Mouse (Mus musculus): ENCODE results near the gene Furin.

Gene Furin

DNA sequence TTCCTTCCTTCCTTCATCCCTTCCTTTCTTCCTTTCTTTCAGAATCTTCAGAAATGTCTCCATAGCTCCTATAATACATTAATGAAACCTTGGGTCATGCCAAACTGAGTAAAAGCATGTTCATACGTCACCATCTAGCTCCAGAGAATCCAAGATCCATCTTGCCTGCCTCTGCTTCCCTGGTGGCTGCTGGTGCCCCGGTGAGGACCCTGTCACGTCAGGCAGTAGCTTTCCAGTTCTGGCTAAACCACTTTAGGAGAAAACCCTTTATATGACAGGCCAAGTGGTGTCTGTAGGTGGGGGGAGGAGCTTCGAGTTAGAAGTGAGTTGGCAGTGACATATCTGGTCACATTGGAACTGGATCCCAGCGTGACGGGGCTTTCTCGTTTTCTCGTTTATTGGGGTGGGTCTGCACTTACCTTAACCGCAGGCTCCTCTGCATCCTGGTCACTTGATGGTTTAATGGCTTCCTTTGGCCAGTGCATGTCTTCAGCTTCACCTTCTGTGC, at the start of gene Furin:
Furin (minus strand) TSS at position 249 of the 508 bp plus-strand sequence.
- no peak for DNase-seq (ENCODE audit: low spot score)

DNA sequence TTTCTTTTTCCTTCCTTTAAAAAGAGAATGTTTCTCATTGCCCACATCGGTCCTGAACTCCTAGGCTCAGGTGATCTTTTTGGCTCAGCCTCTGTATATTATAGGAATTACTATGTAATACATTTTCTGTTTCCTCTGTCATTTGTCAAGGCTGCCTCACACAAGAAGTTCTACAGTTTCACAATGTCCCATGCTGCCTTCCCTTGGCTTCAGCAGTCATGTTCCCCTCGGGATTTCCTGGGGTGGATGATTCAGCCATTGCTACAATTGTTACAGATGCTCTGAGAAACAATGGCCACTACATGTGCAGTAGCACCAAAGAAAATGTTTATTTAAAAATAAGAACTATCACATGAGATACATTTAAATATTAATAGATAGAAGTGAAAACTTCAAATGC, 49.5 kb upstream of the Furin start:
- no peak for DNase-seq (ENCODE audit: low spot score)

DNA sequence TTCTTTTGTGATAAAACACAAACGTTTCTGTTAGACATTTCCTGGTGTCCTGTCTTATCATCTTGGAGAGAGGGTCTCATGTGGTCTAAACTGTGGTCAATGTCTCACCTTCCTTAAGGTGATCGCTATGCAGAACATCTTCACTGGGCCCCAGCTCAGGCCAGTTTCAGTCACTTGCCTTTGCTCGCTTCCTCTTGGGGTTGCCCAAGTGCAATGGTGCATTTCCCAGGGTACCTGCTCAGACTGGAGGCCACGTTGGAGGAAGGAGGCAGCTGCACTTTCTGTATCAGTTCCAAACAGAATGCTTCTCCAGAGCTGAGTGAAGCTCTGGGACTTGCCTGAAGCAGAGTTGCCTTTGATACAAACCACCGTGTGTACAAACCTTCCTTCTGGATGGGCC, 48.8 kb upstream of the Furin start:
- DNase-seq (ENCODE audit: low spot score), result no peak

DNA sequence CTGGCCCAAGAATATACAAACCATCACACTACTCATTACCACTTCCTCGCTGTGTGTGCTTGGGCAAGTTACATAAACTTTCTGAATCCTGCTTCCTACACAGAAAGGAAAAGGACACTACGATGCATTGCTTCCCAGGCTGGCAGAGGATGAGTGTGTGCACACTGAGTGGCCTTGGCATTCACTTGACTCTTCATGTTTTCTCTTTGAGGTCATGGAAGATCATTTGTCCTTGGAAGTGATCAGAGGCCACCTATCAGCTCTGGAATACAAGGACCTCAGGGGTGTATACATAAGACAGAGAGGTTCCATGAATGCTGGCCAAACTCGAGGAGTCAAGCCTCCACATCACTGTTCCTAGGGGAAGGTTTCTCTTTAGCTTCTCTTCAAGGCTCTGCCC, 47.9 kb upstream of the Furin start:
- DNase-seq (ENCODE audit: low spot score), result no peak

DNA sequence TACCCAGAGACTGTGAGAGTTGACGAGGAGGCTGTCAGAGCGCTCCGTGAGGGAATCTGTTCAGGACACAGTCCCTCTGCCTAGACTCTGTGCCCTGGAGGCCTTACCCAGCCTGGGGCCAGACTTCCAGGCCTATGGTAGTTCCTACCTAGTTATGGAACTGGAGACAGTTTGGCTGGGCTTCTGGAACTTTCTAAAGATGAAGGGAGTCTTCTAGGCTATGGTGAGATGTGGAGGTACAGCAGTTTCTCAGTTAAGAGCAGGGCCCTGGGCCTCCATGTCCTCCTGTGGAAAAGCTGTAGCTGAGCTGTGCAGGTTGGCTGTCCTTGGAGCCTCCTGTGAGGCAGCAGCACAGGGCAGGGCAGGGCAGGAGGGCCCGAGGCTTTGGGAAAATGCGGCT, 47.0 kb upstream of the Furin start:
- no peak for DNase-seq (ENCODE audit: low spot score)

DNA sequence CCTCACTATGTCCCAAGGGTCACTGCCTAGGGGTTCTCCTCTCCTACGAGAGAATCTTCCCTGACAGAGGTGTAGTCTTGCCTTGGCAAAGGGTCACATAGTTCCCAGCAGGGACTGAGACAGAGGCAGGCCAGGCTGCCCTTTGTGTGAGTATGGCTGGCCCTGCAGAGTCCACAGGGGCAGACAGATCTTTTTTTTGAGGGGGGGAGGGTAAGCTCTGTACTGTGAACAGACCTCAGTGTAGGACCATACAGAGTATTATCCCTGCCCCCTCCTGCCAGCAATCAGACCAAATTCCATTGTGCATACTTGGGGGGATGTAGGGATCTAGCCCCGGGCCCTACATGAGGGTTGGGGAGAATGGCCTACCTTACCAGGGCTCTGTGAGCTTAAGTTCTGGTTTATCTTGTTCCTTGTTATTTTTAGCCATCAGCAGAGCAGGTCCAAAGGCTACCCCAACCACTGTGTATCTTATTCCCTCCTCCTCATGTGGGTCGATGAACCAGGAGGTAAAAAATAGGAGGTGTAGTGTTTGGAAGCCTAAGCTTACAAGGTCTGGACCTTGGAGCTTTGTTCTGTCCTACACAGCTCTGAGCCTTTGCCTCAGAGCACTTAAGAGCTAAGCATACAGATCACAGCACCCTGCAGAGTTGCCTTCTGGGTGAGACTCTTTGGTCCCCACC, 46.5 kb upstream of the Furin start:
- DNase-seq (ENCODE audit: low spot score), result no peak

DNA sequence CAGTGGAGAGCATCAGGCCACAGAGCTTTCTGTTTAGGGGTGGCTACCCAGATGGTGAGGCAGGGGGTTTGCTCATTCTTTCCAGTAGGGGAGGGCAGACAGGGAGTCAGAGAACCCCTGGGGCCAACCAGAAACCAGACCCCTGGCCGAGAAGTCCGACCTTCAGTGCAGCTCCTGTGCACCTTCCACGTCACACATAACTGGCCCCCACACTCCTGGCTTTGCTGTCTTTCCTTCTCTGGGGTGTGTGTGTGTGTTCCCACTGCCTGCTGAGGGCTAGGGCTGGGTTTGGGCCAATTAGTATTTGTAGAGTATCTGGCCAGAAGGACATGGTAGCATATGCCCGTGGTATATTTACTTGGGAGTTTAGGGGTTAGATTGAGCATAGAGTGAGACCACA, 45.1 kb upstream of the Furin start:
- no peak for DNase-seq (ENCODE audit: low spot score)

DNA sequence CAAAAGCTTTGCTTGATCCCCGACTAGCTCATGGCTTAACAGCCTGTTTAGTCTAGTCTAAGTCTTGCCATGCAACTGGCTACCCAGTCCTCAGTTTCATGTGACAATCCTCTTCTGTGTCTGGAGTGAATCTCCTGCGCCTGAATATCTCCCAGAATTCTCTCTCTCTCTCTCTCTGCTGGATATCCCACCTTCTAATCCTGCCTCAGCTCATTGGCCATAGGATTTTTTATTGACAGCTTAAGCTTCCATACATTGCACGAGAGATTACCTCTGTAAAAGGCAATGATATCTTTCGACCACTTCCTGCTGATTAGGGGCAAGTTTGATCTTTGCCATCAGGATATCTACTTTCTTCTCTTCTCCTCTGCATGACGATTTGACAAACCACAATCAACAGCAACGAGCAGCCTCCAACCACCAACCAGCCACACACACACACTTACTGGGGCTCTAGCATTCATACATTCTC, 44.4 kb upstream of the Furin start:
- DNase-seq (ENCODE audit: low spot score), result no peak

DNA sequence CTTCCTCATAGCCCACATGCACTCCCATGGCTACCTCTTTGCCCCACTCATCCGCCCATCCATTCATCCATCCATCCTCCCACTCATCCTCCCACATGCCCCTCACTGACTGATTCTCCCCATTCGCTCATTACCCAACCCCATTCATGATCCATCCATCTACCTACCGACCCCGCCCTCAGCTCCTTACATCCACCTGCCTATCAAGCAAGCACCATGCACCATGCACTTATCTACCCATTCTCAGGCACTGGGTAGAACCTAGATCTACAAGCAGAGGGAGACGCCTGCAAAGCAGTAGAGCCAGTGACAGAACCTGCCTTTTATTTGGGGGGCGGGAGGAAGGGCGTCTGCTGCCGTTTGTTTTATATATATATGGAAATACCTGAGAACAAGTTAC, 42.1 kb upstream of the Furin start:
- no peak for DNase-seq (ENCODE audit: low spot score)

DNA sequence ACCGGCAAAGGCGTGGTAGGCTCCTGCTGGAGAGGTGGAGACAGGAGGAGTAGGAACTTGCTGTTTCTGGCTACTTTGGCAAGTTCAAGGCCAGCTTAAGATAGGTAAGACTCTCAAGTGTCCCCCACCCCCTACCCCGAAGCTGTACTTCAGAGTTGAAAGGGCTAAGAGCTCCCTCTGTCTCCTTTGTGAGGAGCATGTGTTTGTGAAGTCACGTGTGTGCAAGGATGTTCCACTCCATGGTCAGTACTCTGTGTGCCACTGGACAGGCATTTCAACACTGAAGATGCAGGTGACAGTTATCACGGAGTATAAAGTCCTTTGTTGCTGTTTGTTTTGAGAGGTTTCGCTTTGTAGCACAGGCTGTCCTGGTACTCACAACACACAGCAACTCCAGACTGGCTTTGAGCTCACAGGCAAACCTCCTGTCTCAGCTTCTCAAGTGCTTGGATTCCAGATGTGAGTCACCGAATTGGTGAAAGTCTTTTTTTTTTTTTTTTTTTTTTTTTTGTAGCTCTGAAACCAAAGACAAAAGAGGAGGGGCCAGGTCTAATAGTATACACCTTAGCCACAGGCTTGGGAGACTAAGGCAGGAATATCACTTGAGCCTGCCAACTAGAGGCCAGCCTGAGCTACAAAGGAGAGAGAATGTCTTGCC, 41.1 kb upstream of the Furin start:
- no peak for DNase-seq (ENCODE audit: low spot score)

DNA sequence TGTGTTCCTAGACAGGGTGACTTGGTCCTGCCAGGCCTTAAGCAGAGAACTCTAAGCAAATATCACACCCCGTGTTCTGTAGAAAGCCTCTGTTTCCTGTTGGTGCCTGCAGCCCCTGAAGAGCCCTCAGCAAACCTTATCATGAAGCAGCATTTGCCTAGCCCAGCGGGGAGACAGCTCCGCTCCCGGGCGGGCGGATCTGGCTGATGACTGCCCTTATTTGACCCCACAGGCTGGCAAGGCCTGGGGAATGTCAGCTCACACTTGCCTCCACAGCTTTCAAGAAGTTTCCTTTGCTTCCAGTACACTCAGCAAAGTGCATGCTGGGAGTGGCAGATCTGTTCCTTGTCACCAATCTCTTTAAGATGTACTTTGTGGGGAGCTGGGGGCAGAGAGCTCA, 40.3 kb upstream of the Furin start:
- no peak for DNase-seq (ENCODE audit: low spot score)

DNA sequence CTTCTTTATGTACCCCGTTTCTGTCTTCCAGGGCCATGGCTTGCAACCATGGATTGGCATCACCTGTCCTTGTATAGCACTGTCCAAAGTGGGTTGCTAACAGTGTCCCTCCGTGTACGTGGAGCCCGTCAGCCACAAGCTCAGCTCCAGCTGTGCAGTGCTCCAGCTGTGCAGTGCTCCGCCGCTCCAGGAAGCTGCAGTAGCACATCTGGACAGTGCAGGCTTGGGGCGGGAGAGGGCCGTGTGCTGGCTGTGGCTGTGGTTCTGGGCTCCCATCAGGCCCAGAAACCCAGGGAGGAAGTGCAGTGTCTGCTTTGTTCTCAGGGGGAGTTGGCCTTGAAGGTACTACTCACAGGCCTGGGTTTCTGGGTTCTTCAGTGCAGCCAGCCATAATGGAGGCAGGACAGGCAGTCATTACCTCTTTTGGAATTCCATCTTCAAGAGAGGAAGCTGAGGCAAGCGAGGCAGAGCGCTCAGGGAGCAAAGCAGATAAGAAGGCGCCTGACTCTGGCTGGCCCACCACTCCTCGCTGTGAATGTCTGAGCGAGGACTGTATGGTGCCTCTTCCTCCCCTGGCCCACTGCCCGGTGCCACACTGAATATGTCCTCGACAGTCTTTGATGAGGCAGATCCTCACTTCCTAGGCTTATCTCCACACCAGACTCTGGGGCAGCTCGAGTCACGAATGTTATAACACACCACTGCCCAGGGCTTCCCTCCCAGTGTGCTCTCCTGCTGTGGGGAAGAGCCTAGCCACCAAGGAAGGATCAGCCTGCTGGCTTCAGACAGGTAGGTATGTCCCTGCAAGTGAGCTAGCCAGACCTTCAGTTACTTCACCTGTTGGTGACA, 39.4 kb upstream of the Furin start:
- no peak for DNase-seq (ENCODE audit: low spot score)

DNA sequence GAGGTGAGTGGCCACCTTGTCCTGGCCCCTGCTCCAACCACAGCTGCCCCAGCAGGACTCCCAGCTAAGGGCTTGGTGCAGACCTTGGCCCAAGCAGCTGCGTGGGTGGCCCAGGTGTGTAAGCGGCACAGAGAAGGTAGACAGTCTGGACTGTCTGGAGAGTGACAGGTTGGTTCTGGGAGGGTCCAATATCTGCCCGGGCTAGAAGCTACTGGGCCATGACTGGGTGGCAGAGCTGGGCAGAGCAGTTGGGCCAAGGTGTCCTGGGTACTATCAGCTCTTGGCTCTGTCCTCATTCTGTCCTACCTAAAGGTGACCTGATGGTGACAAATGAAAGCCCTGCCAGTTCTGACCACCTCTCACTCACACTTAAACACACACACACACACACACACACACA, 37.9 kb upstream of the Furin start:
- no peak for DNase-seq (ENCODE audit: low spot score)

DNA sequence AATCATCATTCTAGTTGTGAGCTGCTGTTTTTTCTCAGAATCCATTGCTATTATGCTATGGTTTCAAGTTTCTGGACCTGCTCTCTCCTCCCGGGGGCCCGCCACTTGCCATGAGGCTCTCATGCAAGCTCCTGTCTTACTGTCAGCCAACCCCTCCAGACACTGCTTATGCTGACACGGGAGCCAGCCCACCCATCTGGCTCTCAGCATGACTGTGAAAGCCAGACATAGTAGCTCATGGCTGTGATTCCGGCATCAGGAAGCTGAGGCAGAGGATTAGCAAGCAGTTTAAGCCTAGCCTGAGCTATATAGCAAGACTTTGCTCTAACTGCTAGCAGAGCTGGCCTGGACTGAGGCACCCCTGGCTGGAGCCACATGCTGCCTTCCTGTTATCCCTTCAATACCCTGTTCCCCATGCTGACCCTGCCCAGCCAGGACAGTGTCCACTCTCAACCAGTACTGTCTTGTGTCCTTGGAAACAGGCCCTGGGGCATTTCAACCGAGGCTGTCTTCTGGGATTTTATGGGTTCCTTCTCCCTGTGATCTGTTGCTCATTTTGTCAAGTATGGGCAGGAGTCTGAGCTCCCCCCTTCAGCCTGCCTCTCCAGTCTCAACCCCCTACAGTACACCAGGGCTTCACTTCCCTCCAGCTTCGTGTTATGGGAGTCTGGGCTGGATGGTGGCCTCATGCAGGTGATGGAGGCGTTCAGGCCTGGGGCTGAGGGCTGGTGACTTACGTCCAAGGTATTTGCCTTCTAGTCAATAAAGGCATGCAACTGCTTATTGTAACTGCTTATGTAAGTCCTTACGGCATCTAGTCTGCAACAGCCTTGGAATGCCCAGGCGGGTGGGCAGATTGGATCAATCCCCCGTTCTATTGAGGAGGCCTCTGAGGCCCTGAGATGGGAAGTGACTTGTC, 37.0 kb upstream of the Furin start:
- DNase-seq (ENCODE audit: low spot score), result no peak

DNA sequence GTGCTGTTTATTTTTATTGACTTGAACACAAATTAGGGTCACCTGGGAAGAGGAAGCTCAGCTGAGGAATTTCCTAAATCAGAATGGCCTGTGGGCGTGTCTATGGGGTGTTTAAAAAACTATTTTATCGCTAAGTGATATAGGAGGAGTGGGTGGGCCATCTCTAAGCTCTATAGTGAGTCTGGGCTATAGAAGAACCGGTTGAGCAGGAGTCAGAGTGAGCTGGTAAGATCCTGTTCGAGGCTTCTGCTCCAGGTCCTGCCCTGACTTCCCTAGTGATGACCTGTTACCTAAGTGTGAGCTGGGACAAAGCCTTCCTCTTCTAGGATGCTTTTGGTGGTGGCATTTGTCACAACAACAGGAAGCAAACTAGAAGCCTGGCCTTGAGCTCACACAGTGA, 35.4 kb upstream of the Furin start:
- no peak for DNase-seq (ENCODE audit: low spot score)

DNA sequence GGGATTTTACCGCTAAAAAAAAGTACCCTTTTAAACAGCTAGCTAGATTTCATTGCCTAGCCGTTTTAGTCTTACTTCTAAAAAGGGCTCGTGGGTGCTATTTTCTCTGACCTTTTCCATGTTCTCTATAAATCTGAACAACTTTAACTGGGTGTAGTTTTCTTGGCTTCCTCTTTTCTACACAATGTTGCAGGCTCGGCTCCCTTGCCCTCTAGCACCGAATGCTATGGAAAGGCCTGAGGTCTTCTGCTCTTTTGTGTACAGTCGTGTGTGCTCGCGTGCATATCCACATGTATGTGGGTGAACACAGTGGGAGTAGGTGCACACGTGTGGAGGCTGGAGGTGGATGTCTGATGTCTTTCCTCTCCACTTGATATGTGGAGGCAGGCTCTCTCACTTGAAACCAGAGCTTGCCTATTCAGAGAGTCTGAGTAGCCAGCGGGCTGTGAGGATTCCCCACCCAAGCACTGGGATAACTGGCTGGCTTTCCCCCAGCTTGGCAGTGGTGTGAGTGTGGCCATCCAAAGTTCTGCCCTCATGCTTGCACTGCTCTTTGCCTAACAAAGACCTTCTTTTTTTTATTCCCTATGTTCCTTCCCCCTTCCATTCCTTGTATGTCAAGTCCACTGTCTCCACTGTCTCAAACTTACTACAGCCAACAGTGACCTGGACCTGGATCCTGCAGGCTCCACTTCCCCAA, 34.7 kb upstream of the Furin start:
- no peak for DNase-seq (ENCODE audit: low spot score)

DNA sequence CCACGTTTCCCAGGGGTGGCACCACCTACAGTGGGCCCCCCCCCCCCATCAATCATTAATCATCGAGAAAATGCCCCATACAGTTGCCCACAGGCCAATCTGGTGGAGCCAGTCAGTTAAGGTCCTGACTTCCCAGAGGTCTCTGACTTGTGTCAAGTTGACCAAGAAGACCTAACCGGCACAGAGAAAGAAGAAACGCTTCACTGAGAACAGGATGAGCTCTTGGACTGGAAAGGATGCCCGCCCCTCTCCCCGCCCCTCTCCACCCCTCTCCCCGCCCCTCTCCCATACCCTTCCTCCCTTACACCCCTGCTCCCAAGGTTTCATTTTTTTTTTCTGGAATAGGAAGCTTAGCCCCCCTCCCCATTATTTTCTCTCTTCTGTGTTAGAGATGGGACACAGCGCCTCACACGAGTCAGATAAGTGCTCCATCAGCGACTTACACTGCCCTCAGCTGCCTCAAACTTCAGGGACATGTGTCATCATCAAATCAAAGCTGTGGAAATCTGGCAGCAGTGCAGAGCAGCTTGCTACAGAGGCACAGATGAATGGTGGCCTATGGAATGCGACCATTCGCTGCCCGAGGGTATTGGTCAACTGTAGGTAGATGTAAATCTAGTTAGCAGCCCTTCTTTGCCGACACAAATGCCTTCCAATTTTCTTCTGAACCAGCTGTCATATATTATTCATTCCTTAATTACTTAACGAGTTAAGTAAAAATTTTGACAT, 34.0 kb upstream of the Furin start:
- no peak for DNase-seq (ENCODE audit: low spot score)

DNA sequence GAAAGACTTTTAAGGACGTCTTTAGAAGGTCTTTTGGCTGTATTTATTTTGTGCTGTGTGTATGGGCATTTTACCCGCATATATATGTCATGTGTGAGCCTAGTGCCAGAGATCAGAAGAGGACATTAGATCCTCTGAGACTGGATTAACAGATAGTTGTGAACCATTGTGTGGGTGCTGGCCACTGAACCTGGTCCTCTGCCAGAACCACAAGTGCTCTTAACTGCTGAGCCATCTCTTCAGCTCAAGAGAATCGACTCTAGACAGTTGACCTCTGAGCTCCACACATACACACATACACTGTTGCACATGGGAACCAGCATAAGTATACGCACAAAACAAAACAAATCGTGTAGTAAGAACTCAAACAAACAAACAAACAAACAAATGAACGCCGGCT, 31.3 kb upstream of the Furin start:
- DNase-seq (ENCODE audit: low spot score), result no peak

DNA sequence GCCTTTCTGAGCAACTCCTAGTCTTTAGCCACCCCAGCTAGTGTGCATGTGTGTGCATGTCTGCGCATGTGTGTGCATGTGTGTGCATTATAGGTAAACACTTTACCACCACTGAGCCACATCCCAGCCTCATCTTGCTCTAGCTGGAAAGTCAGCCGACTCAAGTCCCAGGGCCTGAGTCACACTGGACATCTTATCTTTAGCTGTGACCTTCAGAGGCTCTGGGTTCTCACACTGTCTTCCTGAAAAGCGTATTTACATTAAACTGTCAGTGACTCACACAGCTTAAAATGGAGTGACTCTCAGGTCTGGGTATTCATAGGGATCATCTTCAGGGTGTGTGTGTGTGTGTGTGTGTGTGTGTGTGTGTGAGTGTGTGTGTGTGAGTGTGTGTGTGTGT, 30.4 kb upstream of the Furin start:
- DNase-seq (ENCODE audit: low spot score), result no peak

DNA sequence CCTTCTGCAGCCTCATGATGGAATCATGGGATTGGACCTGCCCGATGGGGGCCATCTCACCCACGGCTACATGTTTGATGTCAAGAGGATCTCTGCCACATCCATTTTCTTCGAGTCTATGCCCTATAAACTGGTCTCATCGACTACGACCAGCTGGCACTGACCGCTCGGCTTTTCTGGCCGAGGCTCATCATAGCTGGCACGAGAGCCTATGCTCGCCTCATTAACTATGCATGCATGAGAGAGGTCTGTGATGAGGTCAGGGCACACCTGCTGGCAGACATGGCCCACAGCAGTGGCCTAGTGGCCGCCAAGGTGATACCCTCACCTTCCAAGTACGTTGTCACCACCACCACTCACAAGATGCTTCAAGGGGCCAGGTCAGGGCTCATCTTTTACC, 24.4 kb upstream of the Furin start:
- no peak for DNase-seq (ENCODE audit: low spot score)

DNA sequence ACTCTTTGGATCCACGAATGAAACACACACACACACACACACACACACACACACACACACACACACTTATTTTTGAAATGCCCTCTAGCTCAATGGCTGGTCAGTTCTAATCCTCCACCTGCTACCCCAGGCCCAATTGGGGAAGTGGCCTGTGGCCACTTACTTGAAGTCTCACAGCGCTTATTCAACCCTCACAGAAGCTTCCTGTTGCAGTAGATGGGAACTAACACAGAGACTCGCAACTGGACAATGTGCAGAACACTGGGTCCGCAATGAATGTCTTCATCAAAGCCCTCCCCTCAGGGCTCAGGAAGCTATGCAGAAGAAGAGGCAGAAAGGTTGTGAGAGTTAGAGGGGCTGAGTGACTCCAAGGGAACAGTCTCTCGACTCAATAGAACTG, 22.5 kb upstream of the Furin start:
- no peak for DNase-seq (ENCODE audit: low spot score)

Measured in layer of hippocampus, adult 11-12 months (tissue).